Mouse (Mus musculus) lung, embryonic 16.5 days (tissue): ENCODE measurements around the gene Mterf2. TPM values are rescaled to one million over a fixed set of nuclear protein-coding genes. Genes with fewer than 3 reads are reported as not detected.
A peak's percentile ranks its signal among the peaks of the same experiment; 100 is the strongest.

Experiments used
- ATAC-seq: fragments of 200-750 bp; cut with Nextera tagmentation; 2 replicates; pipeline ENCODE4 v1.8.0; 2017; ENCODE audit warnings: low read depth, mild to moderate bottlenecking, moderate library complexity
- H3K27ac ChIP-seq: fragments of 300-500 bp; sonication (generic); 2 replicates; pipeline ENCODE4 v1.5.1; 2014; ENCODE audit warnings: mild to moderate bottlenecking, control low read depth, low read length
- H3K27me3 ChIP-seq: fragments of 300-500 bp; sonication (generic); 2 replicates; pipeline ENCODE4 v1.6.1; 2014; ENCODE audit warnings: low read depth, low read length, mixed read lengths; ENCODE audit not compliant: control insufficient read depth, insufficient read depth
- H3K36me3 ChIP-seq: fragments of 300-500 bp; sonication (generic); 2 replicates; pipeline ENCODE4 v1.6.1; 2014; ENCODE audit warnings: low read length; ENCODE audit not compliant: control insufficient read depth, insufficient read depth
- H3K4me1 ChIP-seq: fragments of 300-500 bp; sonication (generic); replicated peaks from 2 replicates; pipeline ENCODE4 v1.6.1; 2014; ENCODE audit warnings: low read length, mixed read lengths; ENCODE audit not compliant: control insufficient read depth, insufficient read depth
- H3K4me2 ChIP-seq: fragments of 300-500 bp; sonication (generic); 2 replicates; pipeline ENCODE4 v1.6.1; 2014; ENCODE audit warnings: low read depth, low read length, control low read depth
- H3K4me3 ChIP-seq: fragments of 300-500 bp; sonication (generic); 2 replicates; pipeline ENCODE4 v1.5.1; 2014; ENCODE audit warnings: mild to moderate bottlenecking, low read length, control low read depth
- H3K9ac ChIP-seq: fragments of 300-500 bp; sonication (generic); 2 replicates; pipeline ENCODE4 v1.6.1; 2014; ENCODE audit warnings: low read length, control low read depth
- H3K9me3 ChIP-seq: fragments of 300-500 bp; sonication (generic); 2 replicates; pipeline ENCODE4 v1.6.1; 2016; ENCODE audit warnings: low read length; ENCODE audit not compliant: control insufficient read depth
- WGBS: fragments of 180-500 bp; shearing (Covaris S2); extraction: QIAGEN DNeasy Blood & Tissue Kit; methylation state at CpG from one replicate; pipeline ENCODE4 v1.1.7; 2014; 5-methylcytosine and 5-hydroxymethylcytosine counted together
- polyA plus RNA-seq: library from polyadenylated mRNA; unstranded; fragments of >200 nt; fragmentation: Nextera tagmentation; extraction: Ambion mirVana; gene quantifications from 2 replicates; pipeline ENCODE4 v1.2.1, GENCODE M21; 2015

Gene Mterf2
- 9.0 and 12.1 TPM in 2 replicates for polyA plus RNA-seq

DNA sequence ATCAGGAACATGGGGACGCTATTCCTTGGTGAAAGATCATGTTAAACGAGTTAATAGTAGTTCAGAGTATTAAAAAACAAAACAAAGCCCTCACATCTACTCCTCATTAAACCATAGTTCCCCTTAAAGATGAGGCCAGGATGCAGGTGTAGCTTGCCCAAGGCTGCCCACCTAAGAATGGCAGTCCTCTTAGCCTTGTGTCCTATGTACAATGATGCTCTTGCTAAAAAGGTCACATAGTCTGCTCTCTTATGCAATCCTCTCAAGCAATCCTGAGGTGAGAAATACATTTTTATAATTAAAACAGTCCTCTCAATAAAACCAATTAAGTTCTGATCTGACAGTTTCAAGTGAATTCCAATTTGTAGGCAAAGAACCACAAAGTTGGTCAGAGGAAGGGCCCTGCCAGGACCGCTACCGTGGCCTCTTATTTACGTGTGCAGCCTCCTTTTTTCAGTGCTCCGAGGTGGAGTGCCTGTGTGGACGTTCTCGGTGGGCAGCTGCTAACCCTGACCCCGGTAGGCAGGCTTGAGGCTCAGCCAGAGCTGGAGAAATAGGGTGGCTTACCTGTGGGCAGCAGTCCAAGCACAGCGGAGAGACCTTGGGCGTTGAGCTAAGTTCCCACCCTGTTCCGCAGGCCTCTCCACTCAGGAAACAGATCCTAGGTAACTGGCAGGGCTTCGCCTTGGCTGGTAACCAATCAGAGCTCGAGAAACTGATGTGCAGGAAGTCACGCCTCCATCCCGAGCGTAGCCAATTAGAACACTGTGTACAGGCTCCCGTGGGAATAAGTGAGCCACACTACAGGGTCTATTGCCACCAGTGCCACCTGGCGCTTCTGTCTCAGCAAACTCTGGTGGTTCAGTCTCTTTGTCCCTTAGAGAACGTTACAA is at the start of gene Mterf2:
TSS of gene Mterf2 (minus strand) at position 633 of the 893 bp plus-strand sequence.
- peak; percentile 100 for ATAC-seq
- H3K4me2 ChIP-seq, result peak within 1 kb of the TSS; percentile 53
- H3K27ac ChIP-seq, result peak within 1 kb of the TSS; percentile 24; the same call in 1 of the 2 replicates
- H3K4me3 ChIP-seq, result peak within 1 kb of the TSS; percentile 67
- H3K27me3 ChIP-seq, result no peaks in the 10 kb centered on the region
- peaks cover 12% of the 10 kb centered on the region for H3K4me1 ChIP-seq
- 7% methylated on average over 20 of the region's 20 CpGs for WGBS
- H3K9me3 ChIP-seq, result no peaks in the 10 kb centered on the region
- H3K9ac ChIP-seq, result peak within 1 kb of the TSS; percentile 75
- peaks cover 8% of the 10 kb centered on the region for H3K36me3 ChIP-seq

DNA sequence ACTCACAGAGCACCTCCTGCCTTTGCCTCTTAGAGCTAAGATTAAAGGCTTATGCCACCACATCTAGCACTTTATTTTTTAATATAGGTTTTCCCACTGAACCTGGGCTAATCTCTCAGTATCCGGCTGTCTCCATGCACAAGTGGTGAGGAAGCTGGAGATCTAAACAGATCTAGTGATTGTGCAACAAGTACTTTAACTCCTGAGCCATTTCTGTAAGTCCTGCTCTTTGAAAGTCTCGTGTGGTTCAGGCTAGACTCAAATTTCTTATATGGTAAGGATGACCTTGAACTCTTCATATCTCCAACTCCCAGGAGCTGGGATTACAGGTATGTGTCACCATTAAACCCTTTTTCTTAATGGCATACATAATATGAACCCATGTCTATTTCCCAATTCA is 48.8 kb upstream of the Mterf2 start:
- no peak overlapping the region for H3K9ac ChIP-seq
- H3K36me3 ChIP-seq, result no peaks in the 10 kb centered on the region
- 40% methylated on average over 2 of the region's 2 CpGs for WGBS
- H3K27ac ChIP-seq, result no peak overlapping the region
- no peaks in the 10 kb centered on the region for H3K4me1 ChIP-seq
- H3K4me2 ChIP-seq, result no peak overlapping the region
- no peaks in the 10 kb centered on the region for H3K9me3 ChIP-seq
- no peak for ATAC-seq
- H3K27me3 ChIP-seq, result no peaks in the 10 kb centered on the region
- H3K4me3 ChIP-seq, result no peak overlapping the region

DNA sequence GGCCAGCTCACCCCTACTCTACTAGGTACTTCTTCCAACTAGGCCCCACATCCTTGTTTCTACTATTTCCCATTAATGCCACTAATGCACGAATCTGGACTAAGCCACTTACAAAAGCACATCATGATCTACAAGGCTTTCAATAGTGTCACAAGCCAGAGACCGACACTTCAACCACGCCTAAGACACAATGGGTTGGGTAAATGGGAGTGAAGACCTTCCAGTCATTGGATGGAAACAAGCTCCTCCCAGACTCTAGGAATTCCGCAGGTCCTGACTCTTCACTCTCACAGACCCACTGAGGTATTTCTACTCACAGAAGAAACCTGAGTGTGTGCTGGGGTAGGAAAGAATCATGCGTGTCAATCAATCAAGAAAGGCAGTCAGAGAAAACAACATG is 37.5 kb upstream of the Mterf2 start:
- Histone ChIP-seq H3K36me3 (no peaks in the 10 kb centered on the region), H3K4me2 (no peak overlapping the region), H3K27ac (no peak overlapping the region), H3K4me3 (no peak overlapping the region), H3K9me3 (no peaks in the 10 kb centered on the region), H3K27me3 (no peaks in the 10 kb centered on the region), H3K9ac (no peak overlapping the region), H3K4me1 (peaks cover 2% of the 10 kb centered on the region)
- no peak for ATAC-seq
- WGBS, result 85% methylated on average over 5 of the region's 5 CpGs

DNA sequence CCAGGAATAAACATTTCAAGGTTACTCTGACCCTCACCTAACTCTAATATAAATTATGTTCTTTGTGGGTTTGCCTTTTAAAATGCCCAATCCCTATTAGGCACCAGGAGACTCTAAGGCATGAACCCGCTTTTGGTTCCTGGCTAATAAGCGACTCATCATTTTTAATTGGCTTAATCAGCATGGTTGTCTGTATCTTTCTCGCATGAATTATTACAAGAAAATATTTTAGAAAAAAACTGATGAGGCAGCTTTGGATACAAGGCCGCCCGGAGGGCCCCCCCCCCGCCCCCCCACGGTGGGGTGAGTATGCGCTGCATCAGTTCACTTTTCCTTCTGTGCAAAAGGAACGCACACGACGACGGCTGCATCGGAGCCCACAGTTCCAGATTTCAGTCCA is 37.0 kb upstream of the Mterf2 start:
- Histone ChIP-seq H3K27me3 (no peaks in the 10 kb centered on the region), H3K36me3 (no peaks in the 10 kb centered on the region), H3K4me3 (no peak overlapping the region), H3K9me3 (no peaks in the 10 kb centered on the region), H3K4me1 (peaks cover 2% of the 10 kb centered on the region), H3K27ac (no peak overlapping the region), H3K4me2 (no peak overlapping the region), H3K9ac (no peak overlapping the region)
- ATAC-seq, result no peak
- 92% methylated on average over 13 of the region's 13 CpGs for WGBS

GRCm38 (mm10) chr10:85161745-85162351 is 34.0 kb upstream of the Mterf2 start:
- Histone ChIP-seq H3K27ac (no peak overlapping the region), H3K4me2 (0 out of 2 replicates have a peak overlapping the region, but pooled peaks have one; percentile 3), H3K4me1 (peaks cover 2% of the 10 kb centered on the region), H3K27me3 (no peaks in the 10 kb centered on the region), H3K4me3 (no peak overlapping the region), H3K9ac (no peak overlapping the region), H3K9me3 (no peaks in the 10 kb centered on the region), H3K36me3 (no peaks in the 10 kb centered on the region)
- WGBS, result 69% methylated on average over 5 of the region's 5 CpGs
- peak; percentile 83 for ATAC-seq

DNA sequence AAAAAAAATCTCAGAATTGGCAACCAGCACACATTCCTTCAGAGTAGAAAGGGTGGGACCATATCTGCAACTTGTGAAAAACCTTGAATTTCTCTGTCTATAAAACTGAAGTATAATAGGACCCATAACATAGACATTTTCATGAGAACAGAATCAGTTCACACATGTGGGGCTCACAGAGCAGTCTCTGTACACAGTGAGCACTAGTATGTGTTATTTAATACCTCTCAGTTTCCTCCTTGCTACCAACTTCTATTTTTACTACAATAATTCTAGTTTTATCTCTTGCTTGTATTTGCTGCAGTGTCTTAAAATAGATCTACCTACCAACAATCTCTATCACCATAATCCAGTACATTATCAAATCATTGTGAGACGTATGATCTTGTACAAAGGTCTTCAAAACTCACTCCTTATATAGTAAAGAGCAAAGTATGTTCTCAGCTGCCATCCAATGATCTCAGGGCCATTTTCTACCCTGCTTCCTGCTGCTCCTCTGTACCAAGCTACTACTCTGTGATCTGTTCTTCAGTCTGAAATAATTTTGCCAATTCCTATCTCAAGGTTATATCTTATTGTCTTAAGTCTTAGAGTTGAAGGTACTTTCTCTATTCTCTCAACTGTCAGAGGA is 32.3 kb upstream of the Mterf2 start:
- no peaks in the 10 kb centered on the region for H3K9me3 ChIP-seq
- no peak overlapping the region for H3K9ac ChIP-seq
- no peak overlapping the region for H3K4me3 ChIP-seq
- no peak overlapping the region for H3K4me2 ChIP-seq
- no peaks in the 10 kb centered on the region for H3K36me3 ChIP-seq
- ATAC-seq, result no peak
- H3K4me1 ChIP-seq, result peaks cover 2% of the 10 kb centered on the region
- WGBS, result 62% methylated on average over 1 of the region's 1 CpGs
- no peaks in the 10 kb centered on the region for H3K27me3 ChIP-seq
- H3K27ac ChIP-seq, result no peak overlapping the region

DNA sequence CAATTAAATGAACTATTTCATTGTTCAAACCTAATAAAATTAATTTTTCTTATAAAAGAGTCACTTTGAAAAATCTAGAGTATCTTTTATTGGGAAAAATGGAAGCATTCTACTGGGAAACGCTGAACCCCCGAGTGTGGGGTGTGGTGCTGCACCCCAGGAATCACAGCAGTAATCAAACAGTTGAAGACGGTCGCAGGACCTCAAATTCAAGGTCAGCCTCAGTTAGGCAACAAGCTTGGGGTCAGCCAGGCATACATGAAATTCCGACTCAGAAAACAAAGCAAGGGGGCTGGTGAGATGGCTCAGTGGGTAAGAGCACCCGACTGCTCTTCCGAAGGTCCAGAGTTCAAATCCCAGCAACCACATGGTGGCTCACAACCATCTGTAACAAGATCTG is 29.6 kb upstream of the Mterf2 start:
- H3K36me3 ChIP-seq, result no peaks in the 10 kb centered on the region
- no peak for ATAC-seq
- no peak overlapping the region for H3K4me2 ChIP-seq
- H3K27me3 ChIP-seq, result no peaks in the 10 kb centered on the region
- peaks cover under 1% of the 10 kb centered on the region for H3K4me1 ChIP-seq
- no peak overlapping the region for H3K27ac ChIP-seq
- H3K9me3 ChIP-seq, result no peaks in the 10 kb centered on the region
- no peak overlapping the region for H3K9ac ChIP-seq
- H3K4me3 ChIP-seq, result no peak overlapping the region
- WGBS, result 89% methylated on average over 7 of the region's 7 CpGs

DNA sequence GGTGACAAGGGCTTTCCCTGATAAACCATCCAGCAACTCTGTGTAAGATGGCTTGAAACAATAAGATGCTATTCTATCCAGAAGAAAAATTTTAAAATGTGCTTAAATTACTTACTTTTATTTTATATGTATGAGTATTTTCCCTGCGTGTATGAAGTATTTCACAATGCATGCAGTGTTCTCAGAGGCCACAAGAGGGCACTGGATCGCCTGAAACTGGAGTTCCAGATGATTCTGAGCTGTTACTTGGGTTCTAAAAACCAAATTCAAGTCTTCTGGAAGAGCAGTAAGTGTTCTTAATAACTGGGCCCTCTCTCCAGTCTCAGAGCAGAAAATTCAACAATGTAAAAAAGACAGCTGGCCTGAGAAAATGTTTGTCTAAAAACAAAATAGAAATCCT is 26.4 kb upstream of the Mterf2 start:
- Histone ChIP-seq H3K4me2 (no peak overlapping the region), H3K4me1 (no peaks in the 10 kb centered on the region), H3K9ac (no peak overlapping the region), H3K9me3 (no peaks in the 10 kb centered on the region), H3K36me3 (no peaks in the 10 kb centered on the region), H3K27me3 (no peaks in the 10 kb centered on the region), H3K4me3 (no peak overlapping the region), H3K27ac (no peak overlapping the region)
- WGBS, result 8% methylated on average over 2 of the region's 2 CpGs
- ATAC-seq, result no peak

DNA sequence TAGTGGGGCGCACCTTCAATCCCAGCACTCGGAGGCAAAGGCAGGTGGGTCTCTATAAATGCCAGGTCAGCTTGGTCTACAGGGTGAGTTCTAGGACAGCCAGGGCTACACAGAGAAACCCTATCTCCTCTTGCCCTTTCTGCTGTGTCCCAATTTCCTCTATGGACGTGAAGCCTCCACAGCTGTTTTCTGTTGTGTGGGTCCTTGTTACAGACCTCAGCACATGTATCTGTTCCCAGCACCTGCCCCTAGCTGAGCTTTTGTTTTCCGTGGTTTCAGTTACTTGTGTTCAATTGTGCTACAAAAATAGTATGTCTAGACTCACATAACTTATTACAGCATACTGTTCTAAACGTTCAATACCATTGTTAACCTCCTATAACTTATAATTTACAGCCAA is 21.4 kb upstream of the Mterf2 start:
- 89% methylated on average over 5 of the region's 5 CpGs for WGBS
- H3K27me3 ChIP-seq, result no peaks in the 10 kb centered on the region
- H3K9ac ChIP-seq, result no peak overlapping the region
- H3K4me1 ChIP-seq, result no peaks in the 10 kb centered on the region
- H3K36me3 ChIP-seq, result peaks cover 8% of the 10 kb centered on the region; the same call in 1 of the 2 replicates
- H3K4me3 ChIP-seq, result no peak overlapping the region
- no peak for ATAC-seq
- no peaks in the 10 kb centered on the region for H3K9me3 ChIP-seq
- no peak overlapping the region for H3K27ac ChIP-seq
- H3K4me2 ChIP-seq, result no peak overlapping the region
